Mouse (Mus musculus) spleen, postnatal 4 days (tissue): ENCODE data around the gene Slc31a1.

ENCODE experiments used
- DNase-seq, 2 experiments: peaks; one replicate each; pipeline ENCODE4 v3.0.0; 2022; ENCODE audit warnings: low spot score in 2 of 2

The Slc31a1 gene

DNA sequence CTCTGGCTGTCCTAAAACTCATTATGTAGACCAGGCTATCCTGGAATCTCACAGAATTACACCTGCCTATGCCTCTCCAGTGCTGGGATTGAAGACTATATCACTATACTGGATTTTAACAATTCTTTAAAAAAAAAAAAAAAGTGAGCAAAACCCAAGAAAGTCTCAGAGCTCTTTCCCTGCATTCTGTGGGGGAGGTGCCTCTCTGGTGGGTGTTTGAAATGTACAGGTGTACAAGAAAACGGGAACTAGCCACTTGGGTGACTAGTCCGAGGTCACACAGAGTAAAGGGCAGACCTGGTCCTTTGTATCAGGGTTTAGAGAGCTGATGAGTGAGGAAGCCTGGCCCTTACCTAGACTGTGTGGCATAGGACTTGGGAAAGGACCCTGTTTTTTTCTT is 1.9 kb downstream of the Slc31a1 start:
- DNase-seq: no peak

DNA sequence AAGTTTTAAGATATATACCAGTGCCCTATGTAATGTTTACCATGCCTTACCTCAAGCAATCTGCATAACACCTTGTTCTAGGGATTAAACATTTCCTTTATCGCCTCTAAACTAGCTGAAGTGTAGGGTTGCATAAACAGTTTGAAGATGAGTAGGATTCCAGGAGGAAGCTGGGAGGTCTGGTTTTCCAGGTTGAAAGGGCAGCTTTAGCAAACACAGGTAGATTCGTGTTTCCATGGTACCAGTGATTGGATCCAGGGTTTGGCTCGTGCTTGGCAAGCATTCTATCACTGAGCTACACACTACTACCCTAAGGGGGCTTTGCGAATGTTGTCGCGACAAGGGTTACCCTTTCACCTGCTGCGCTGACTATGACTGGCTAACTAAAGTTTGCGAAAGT is 3.8 kb downstream of the Slc31a1 start:
- no peak for DNase-seq

DNA sequence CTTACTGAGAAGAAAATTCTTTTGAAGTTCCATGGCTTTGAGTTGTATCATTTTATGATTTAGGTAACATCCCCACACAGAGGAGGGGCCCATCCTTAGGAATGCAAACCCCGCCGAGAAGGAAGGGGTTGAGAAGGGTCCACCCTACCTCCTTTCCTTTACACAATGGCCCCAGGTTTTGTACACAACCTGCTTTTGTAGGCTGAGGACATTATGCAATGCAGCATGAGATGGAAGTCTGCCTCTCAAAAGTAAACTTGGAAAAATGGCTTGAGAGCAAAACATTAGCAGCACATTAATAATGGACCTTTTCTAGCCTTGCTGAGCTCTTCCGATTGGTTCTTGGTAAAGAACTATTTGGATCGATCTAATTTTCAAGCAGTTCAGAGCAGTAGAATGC is 5.8 kb downstream of the Slc31a1 start:
- no peak for DNase-seq

DNA sequence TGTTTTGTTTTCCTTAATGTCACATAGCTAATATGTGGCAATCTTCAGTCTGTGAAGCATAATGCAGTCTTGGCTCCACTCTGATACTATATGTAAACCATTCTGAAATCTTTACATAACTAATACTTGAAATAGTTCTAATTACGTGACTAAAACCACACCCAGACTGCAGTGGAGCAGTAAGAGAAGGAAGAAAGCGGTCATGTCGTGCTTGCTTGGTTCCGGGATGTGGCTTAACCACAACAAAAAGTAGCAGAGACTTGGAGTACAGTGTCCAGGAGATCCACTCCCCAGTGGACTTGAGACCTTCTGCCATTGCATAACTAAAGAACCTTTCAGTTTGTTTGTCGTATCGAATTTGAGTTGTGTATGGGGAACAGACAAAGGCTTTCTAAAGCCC is 7.1 kb downstream of the Slc31a1 start:
- DNase-seq: no peak

DNA sequence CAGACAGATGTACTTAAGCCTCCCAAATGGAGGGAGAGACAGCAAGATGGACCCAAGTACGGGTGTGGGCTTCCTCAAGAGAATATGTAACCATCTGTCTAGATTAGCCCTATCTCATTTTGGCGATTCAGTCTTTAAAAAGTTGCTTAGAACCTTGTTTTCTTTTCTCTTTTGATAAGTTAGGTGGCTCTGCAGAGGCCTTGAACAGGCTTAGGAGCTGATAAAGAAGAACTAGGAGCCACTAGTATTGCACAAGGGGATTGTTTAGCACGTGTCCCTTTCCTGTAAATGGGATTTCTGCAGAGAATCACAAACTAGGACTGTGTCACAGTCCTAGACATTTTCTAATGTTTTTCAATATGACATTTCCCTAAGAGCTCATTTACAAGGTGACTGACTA is 8.6 kb downstream of the Slc31a1 start:
- no peak for DNase-seq

DNA sequence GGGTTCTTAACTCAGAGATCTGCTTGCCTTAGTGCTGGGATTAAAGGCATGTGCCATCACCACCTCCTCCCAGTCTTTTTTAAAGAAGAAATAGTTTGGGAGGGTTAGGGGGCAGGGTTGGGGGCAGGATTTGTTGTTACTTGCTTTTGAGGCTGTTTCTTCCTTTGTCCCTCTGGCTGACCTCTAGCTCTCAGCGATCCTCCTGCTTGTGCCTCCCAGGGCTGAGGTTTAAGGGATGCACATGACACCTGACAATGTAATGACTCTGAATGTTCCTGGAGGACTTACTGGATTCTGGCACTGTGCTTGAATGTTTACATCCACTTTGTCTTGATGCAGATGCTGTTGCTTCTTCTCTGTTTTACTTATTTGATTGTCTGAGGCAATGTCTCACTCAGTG is 11.9 kb downstream of the Slc31a1 start:
- no peak for DNase-seq

DNA sequence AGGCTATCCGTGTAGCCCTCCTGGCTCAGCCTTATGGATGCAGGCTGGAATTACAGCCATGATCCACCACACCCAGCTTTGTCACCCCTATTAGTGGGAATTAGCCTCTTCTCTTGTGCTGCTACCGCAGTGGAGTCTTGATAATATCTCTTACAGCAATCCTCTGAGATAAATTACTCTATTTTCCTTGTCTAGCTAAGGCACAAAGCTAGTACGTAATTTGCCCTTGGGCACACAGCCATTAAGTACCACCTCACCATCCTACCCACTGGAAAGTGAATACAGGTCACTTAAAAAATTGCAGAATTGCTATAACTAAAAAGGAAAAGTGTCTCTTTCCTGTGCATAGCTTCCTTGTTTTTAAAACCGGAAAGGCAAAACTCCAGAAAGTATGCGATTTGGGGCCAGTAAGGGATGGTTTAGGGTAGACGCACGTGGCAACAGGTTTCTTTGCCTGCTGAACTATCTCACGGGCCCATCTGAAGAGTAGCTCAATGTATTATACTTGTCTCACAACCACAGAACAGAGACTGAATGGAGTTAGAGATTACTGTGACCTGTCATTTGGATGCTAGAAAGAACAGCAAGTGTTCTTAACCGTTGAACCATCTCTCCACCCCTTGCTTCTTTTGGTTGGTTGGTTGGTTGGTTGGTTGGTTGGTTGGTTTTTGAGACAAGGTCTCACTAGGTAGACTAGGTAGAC is 12.4 kb downstream of the Slc31a1 start:
- no peak for DNase-seq

DNA sequence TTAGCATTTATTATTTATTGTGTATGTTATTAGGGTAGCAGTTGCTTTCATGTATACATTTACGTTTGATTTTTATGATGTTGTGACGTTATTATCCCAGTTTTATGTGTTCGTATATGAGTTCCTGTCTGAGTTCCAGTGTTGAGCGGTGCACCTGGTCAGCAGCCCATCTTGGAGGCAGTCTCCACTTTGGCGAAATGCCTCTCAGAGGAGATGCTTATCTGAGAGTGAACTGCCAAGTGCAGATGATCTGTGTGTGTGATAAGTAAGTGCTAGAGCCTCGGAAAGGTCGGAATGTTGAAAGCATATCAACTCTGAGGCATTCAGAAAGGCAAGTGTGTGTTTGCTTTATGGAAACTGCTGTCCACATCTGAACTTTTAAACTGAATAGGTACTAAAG is 13.1 kb downstream of the Slc31a1 start:
- no peak for DNase-seq

DNA sequence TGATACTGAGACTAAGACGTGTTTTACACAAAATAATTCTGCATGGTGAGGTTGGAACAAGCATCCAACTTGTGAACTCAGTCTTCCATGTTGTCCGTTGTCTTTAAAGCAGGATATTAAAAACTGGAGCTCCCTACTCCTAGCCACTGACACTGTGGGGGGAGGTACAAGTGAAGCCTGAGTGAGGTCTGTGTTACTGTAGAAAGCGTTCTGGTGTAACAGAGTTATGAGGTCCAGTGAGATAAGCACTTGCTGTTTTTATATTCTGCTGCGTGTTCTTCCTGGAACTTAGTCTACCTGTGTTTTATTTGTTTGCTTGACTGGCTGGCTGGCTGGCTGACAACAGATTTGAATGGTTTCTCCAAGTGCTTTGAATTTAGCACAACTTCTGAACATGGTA is 13.8 kb downstream of the Slc31a1 start:
- DNase-seq: no peak

DNA sequence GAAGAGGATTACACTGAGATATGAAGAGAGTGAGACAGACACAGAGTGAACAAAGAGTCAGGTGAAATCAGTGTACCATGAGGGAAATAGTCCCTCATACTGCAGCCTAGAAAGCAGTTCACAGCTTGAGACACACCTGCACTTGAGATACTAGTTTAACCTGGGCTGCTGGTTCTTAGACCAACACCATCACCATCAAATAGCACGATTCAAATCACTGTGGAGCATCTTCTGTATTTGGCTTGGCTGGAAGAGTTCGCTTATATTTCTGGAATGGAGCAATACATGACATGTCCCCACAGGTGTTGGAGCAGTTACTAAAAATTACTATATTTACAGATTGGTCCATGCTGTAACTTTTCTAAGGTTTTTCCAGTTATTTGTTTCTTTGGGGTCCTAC is 15.6 kb downstream of the Slc31a1 start:
- no peak for DNase-seq

DNA sequence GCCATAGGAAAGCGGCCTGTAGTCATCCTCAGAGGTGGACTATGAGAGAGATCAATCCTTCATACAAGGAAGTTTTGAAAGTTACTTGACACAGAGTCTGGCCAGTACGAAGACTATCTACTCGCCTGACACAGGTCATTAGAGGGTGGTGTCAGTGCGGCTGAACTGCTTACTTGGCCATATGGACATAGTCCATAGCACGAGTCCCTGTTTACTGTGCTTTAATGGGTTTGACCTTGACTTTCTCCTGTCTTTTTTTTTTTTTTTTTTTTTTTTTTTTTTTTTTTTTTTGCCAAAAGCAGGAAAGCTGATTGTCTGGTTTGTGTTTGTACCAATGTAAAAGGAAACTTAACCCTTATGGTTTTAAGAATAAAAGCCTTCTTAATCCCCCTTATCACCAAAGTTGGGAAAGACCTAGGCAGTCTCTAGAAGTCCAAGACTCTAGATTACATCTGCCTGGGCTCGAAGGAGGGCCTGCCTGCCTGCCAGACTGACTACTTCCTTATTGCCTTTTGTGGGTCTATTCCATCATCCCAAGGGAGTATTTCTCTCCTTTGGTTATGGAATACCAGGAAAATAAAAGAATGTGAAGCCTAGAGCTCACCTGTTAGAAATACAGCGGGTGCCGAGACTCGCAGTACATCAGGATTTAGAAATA is 19.3 kb downstream of the Slc31a1 start:
- no peak for DNase-seq

DNA sequence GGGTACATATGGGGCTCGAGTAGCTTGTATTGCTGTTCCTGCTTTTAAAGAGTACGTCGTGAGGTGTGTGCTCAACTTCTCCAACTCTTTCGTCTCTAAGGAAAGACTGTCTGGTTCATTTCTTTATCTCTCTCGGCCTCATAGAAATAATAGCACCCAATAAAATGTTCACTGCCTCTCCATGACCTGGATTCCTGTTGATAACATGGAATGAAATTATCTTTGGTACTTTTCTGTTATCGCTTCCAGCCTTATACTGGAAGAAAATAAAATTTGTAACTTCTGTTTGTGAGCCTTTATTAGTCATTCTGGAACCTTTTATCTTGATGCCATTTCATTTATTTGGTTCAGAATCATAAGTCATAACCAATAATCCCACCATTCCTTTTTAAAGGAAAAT is 22.7 kb downstream of the Slc31a1 start:
- no peak for DNase-seq

DNA sequence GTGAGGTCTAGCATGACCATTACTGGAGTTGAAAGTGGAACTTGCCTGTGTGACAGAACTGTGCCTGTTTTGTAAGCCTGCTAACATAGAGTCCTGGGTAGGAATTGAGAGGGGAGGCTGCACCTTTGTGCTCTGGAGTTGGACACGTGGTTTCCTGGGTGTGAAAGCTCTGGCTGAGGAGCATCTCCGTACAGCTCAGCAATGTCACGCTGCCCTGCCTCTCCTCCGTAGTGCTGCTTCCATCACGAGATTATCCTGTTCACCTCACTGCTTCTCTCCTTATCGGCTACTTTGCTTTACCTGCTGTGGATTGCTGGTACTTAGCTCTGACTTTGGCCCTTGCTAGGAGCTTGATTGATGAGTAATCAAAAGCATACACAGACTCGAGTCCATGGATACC is 23.2 kb downstream of the Slc31a1 start:
- DNase-seq: no peak

DNA sequence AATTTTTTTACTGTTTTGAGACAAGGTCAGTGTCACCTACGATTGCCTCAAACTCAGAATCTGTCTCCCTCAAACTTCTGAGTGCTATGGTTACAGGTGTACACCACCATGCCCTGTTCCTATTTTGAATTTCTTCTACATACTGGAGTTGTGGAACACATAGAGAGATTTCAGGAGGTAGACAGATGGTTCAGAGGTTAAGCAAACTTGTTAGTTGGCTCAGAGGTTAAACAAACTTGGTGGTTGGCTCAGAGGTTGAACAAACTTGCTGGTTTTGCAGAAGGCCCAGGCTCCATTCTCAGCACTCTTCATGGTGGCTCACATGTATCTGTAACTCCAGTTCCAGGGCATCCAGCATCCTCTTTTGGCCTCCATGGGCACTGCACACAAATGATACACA is 23.6 kb downstream of the Slc31a1 start:
- no peak for DNase-seq

DNA sequence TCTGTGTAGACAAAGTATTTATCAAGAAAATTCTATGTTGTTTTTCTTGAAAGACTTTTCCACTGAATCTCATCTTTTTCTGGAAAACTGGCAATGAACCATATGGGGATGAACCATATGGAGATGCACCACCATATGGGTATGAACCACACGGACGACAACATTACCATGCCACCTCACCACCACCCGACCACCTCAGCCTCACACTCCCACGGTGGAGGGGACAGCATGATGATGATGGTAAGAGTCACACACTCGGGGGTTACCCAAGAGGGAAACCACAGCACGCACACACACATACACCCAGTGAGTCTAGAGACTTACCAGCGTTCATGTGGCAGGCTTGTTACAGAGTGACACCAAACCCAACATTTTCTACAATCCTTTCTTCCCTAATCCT is 24.9 kb downstream of the Slc31a1 start:
- DNase-seq: no peak

DNA sequence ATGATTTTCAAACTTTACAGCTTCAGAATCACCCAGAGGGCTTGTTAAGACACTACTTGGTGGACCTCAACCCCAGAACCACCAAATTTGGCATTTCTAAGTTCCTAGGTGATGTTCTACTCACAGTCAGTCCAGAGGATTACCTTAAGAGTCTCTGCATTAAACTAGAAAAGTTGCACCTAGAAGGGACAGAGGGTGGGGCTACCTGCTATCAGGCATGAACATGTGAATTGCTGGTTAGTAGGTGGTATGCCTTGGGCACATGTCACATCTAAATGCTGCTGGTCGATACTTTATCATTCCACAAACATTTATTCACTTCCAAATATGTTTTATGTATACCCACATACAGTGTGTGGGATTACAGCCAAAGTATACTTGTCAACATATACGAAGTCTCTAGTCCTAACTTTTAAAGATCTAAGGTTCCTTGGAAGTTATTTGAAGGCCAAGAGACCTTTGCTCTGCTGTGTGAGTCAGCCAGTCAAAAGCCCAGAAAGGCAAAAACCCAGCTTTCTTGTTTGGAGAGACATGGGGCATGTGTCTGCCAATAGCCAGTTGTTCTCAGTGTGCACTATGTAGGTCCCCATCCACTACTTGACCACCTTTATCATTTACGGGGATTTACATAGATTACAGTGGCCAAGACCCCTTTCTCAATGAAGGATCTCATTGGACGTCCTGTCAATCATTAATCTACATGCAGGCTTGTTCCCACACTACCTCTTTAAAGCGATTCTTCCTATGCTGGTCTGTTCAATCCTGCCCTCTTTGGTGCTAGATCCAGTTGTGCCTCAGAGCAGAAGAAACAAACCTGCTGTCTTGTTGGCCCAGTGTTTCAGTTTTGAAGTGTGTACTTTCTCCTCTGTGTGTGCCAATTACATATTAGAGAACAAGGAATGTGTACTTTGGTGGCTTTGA is 29.3 kb downstream of the Slc31a1 start:
- DNase-seq: no peak

DNA sequence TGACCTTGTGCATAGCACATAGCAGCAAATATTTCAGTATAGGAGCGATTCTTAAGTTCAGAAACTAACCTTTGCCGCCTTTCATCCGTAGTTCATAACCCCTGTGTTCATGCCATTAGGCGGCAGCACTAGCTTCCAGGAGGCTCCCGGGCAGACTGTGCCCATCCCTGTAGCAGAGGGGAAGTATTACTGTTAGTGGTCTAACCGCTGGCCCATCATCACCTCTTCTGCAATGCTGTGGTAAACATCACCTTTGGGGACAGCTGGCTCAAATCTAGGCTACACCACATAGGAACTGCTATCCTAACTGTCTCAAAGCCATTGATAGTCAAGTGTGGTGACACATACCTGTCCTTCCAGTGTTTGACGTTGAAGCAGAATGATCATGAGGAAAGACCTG is 31.4 kb downstream of the Slc31a1 start:
- peak in 1 of 2 experiments; percentile 19 for DNase-seq

DNA sequence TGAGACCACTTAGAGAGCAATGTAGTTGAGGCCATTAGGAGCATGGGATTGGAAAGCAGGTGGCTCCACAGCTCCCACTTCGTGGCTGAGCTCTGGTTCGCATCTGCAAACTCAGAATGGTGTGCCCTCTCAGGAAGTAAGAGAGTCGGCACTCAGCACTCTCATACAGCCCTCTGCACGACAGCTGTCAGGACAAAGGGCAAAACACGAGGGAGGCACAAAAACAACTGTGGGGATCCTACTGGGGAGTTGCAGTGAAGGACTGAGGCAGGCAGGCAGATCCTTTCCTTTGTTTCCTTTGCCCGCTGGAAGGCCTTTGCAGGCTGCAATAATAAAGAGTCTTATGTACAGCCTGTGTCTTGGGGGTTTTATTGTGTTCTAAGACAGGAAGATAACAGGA is 32.9 kb downstream of the Slc31a1 start:
- DNase-seq: no peak

DNA sequence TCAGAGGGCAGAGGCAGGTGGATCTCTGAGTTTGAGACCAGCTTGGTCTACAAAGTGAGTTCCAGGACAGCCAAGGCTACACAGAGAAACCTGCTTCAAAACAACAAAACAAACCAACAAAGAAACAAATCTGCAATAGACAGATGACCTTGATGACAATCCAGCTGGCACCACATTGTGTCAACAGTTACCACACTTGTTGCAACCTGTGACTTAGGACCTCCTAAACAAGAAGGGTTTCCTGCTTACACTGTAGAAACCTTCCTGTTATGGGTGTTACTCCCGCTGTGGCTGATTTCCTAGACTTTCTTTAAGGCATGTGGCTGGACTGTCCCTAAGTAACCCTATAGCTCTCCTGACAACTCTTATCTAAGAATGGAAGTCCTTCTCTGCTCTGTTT is 35.3 kb downstream of the Slc31a1 start:
- DNase-seq: no peak

DNA sequence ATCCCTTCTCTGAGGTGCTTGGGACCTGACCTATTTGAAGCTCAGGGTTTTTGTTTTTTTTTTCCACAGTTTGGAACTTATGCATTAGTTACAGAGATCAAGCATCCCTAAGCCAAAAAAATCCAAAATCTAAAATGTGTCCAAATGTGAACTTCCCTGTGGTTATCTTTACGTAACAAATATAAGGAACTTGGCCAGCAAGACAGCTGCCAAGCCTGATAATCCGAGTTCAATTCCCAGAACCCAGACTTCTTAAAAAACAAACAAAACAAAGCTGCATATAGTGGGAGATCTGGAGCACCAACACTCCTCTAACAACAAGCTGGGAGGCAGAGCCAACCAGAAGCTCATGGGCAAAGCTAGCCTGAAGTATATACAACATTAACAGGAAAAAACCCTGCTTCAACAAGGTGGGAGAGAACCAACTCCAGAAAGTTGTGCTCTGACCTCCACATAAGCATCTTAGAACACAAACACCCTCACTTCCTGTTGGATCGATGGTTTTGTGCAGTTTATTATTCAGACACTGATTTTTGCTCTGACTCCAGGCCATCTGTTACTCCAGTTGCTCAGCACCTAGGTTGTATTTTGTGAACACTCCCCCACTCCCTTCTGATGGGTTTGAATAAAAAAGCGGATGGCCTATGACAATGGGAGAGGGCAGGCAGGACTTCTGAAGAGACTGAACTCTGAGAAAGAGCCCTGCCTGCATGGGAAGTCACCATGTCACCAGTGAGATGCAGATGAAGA is 37.3 kb downstream of the Slc31a1 start:
- no peak for DNase-seq

DNA sequence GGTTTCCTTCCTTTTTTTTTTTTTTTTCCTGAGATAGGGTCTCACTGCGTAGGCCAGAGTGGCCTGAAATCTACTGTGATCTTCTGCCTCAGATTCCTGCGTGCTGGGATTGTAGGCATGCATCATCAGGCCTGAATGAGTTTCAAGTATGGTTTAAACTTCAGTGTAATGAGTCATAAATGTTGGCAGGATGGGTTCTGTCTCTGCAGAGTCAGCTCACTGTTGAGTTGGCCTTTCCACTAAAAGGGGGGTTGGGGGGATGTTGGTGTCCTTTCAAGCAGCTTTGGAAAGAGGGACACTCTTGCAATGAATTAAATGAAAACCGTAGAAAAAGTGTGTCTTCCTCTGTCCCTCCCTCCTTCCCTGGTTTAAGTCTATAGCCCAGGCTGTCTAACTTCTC is 38.4 kb downstream of the Slc31a1 start:
- DNase-seq: no peak

DNA sequence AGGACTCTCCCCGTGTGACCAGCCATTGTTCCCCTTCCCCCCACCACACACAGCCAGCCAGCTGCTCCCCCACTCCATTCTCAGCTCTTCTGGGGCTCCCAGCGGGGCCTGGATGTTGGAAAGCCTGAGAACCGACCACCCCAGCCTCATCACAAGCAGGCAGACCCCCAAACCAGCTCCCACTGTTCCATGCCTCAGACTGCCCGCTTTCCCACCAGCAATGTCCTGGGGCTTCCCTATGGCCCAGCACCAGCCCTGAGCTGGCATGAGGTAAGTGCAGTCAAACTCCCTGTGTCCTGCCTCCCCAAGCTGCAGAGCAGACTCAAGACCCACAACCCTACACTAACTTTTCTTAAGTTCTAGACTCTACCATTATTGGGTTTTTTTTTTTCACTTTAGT is 45.6 kb downstream of the Slc31a1 start:
- DNase-seq: no peak
